ENCODE assay signal across 8 mouse cellular contexts in genomic region chr19:21271186-21271585, GRCm38 (mm10). TPM values are rescaled to one million over a fixed set of nuclear protein-coding genes. Genes with fewer than 3 reads are reported as not detected.
DNase-seq lines count a peak whose midpoint lies in the region; ATAC-seq and TF ChIP-seq lines count a peak whose summit lies in the region.

No protein-coding gene starts in this region.

- H3K9me3 ChIP-seq in ES-E14 (ENCODE audit: control insufficient read depth, insufficient read depth, low read depth, low read length) = no peaks in the 10 kb centered on the region
- H3K9me3 ChIP-seq in embryonic facial prominence, embryonic 10.5 days = no peaks in the 10 kb centered on the region
- no peaks in the 10 kb centered on the region for H3K9me3 ChIP-seq in intestine, embryonic 15.5 days
- no peaks in the 10 kb centered on the region for H3K9me3 ChIP-seq in lung, embryonic 16.5 days (ENCODE audit: control insufficient read depth, low read length)

- H3K4me2 ChIP-seq in intestine, embryonic 15.5 days (replicated peaks) = peak overlapping the region; percentile 78
- H3K4me2 ChIP-seq in lung, embryonic 16.5 days (ENCODE audit: low read depth, low read length) = peak overlapping the region; percentile 56

- in situ Hi-C loops in ES-E14 (cut with MboI; ENCODE audit: low sequenced_read_pairs in 2 of 2, unreplicated experiment in 2 of 2) = no loop called here

- peak; percentile 51 for DNase-seq in kidney, adult 9 months
- no peak for DNase-seq in kidney, adult 18-20 months
- DNase-seq in ES-E14 (ENCODE audit: low read depth, low spot score) = no peak
- no peak for DNase-seq in embryonic facial prominence, embryonic 10.5 days (ENCODE audit: low spot score)
- peak; percentile 45 for DNase-seq in testis, postnatal 10 days (ENCODE audit: low spot score)
- no peak for DNase-seq in spleen, adult 12 weeks (ENCODE audit: low spot score)

- peak overlapping the region; percentile 82 to 83 for H3K4me3 ChIP-seq in ES-E14 (ENCODE audit: insufficient read depth in 1 of 2, low read depth in 1 of 2, low read length in 2 of 2, poor library complexity in 1 of 2, severe bottlenecking in 1 of 2)
- H3K4me3 ChIP-seq in embryonic facial prominence, embryonic 10.5 days = peak overlapping the region; percentile 92
- H3K4me3 ChIP-seq in intestine, embryonic 15.5 days (replicated peaks) = peak overlapping the region; percentile 91
- peak overlapping the region; percentile 97 for H3K4me3 ChIP-seq in lung, embryonic 16.5 days (ENCODE audit: low read length)

- H3K36me3 ChIP-seq in ES-E14 (ENCODE audit: control insufficient read depth, insufficient read depth, low read length, poor library complexity, severe bottlenecking) = no peaks in the 10 kb centered on the region
- H3K36me3 ChIP-seq in embryonic facial prominence, embryonic 10.5 days (replicated peaks) = no peaks in the 10 kb centered on the region
- no peaks in the 10 kb centered on the region for H3K36me3 ChIP-seq in intestine, embryonic 15.5 days
- H3K36me3 ChIP-seq in lung, embryonic 16.5 days (ENCODE audit: control insufficient read depth, insufficient read depth, low read length) = no peaks in the 10 kb centered on the region

- peaks cover 0 to 6% of the 10 kb centered on the region in 2 experiments; a peak in 1 of 4 replicates for H3K4me1 ChIP-seq in ES-E14 (ENCODE audit: control insufficient read depth in 2 of 2, insufficient read depth in 2 of 2, low read length in 2 of 2, poor library complexity in 1 of 2)
- H3K4me1 ChIP-seq in embryonic facial prominence, embryonic 10.5 days = peaks cover 17% of the 10 kb centered on the region
- 0 out of 2 replicates have a peak, but pooled peaks cover 2% of the 10 kb centered on the region for H3K4me1 ChIP-seq in intestine, embryonic 15.5 days (replicated peaks)
- H3K4me1 ChIP-seq in lung, embryonic 16.5 days (replicated peaks; ENCODE audit: control insufficient read depth, insufficient read depth, low read length) = peaks cover 7% of the 10 kb centered on the region

- H3K27me3 ChIP-seq in embryonic facial prominence, embryonic 10.5 days (replicated peaks; ENCODE audit: low read depth, poor library complexity, severe bottlenecking) = no peaks in the 10 kb centered on the region
- H3K27me3 ChIP-seq in intestine, embryonic 15.5 days (replicated peaks) = no peaks in the 10 kb centered on the region
- no peaks in the 10 kb centered on the region for H3K27me3 ChIP-seq in lung, embryonic 16.5 days (ENCODE audit: control insufficient read depth, insufficient read depth, low read depth, low read length)

- 34% methylated on average over 8 of the region's 8 CpGs for WGBS in embryonic facial prominence, embryonic 10.5 days
- 25% methylated on average over 8 of the region's 8 CpGs for WGBS in intestine, embryonic 15.5 days
- 23% methylated on average over 8 of the region's 8 CpGs for WGBS in lung, embryonic 16.5 days

- no peak for ATAC-seq in intestine, embryonic 15.5 days
- ATAC-seq in lung, embryonic 16.5 days (ENCODE audit: low read depth) = no peak

- peak overlapping the region; percentile 83 for H3K9ac ChIP-seq in ES-E14 (ENCODE audit: insufficient read depth, low read depth, low read length, poor library complexity, severe bottlenecking)
- peak overlapping the region; percentile 65 for H3K9ac ChIP-seq in intestine, embryonic 15.5 days
- peak overlapping the region; percentile 82 for H3K9ac ChIP-seq in lung, embryonic 16.5 days (ENCODE audit: low read length)

- no peak overlapping the region for H3K27ac ChIP-seq in ES-E14 (ENCODE audit: insufficient read depth, low read depth, low read length, poor library complexity, severe bottlenecking)
- H3K27ac ChIP-seq in embryonic facial prominence, embryonic 10.5 days (replicated peaks) = peak overlapping the region; percentile 99
- peak overlapping the region; percentile 100 for H3K27ac ChIP-seq in intestine, embryonic 15.5 days
- H3K27ac ChIP-seq in lung, embryonic 16.5 days (ENCODE audit: low read length) = peak overlapping the region; percentile 100

TF ChIP-seq in ES-E14, 5 proteins besides CTCF, POLR2A, EP300 and RAD21:
- TF ChIP-seq ZC3H11A (IDR thresholded peaks at IDR 0.05; ENCODE audit: borderline replicate concordance, low read depth, low read length) (no peak), CHD2 (IDR thresholded peaks at IDR 0.05; ENCODE audit: low read depth, low read length) (no peak), HCFC1 (IDR thresholded peaks at IDR 0.05; ENCODE audit: borderline replicate concordance, insufficient read depth, low read length) (no peak), MAFK (IDR thresholded peaks at IDR 0.05; ENCODE audit: insufficient read depth, low read depth, low read length) (no peak), ZNF384 (IDR thresholded peaks at IDR 0.05; ENCODE audit: low read depth, low read length) (no peak)

RNA-seq across cellular contexts. Expression of gene Zfand5, which starts 0.9 kb away (rescaled TPM):
- total RNA-seq in ES-E14 (2012; rRNA removed) = 25.7 and 54.5 TPM in 2 replicates
- 96.3 and 99.2 TPM in 2 replicates for polyA plus RNA-seq in embryonic facial prominence, embryonic 10.5 days (2016; fragmentation: Nextera tagmentation; extraction: Ambion mirVana)
- polyA plus RNA-seq in intestine, embryonic 15.5 days (2015; fragmentation: Nextera tagmentation; extraction: Ambion mirVana) = 87.0 and 91.6 TPM in 2 replicates
- 64.9 and 68.0 TPM in 2 replicates for polyA plus RNA-seq in lung, embryonic 16.5 days (2015; fragmentation: Nextera tagmentation; extraction: Ambion mirVana)

Comparison
In these comparisons a context has a peak if more than half of its experiments do, and no peak if none do; other contexts are left out.
1. DNase-seq: peak in kidney, adult 9 months (single experiment) and testis, postnatal 10 days (single experiment); none in kidney, adult 18-20 months (single experiment), ES-E14 (single experiment), embryonic facial prominence, embryonic 10.5 days (single experiment) and spleen, adult 12 weeks (single experiment).
2. Peak in every context shown above with its lines, with median percentiles within 50 percentile points of each other: H3K4me3 ChIP-seq and H3K9ac ChIP-seq.